Mouse (Mus musculus) monocyte, adult 59 days (primary cell): ENCODE data around the gene Olfr320. TPM values are rescaled to one million over a fixed set of nuclear protein-coding genes. Genes with fewer than 3 reads are reported as not detected.

Experiments
- total RNA-seq, 2 experiments: library from RNA; stranded (reverse); gene quantifications; one replicate each; pipeline ENCODE4 v1.2.4; 2023

The Olfr320 gene
- not detected for total RNA-seq

GRCm38 (mm10) chr11:58680799-58681198, at the start of gene Olfr320:
TSS of gene Olfr320 (plus strand) at chr11:58681099.

GRCm38 (mm10) chr11:58640272-58640867, 40.5 kb upstream of the Olfr320 start, which contains the start of gene Trim58:
TSS of gene Trim58 (plus strand) at chr11:58640465.

GRCm38 (mm10) chr11:58658596-58658995, 22.3 kb upstream of the Olfr320 start, which contains the start of gene Olfr322:
TSS of gene Olfr322 (plus strand) at chr11:58658782.

GRCm38 (mm10) chr11:58698862-58699261, 18.0 kb downstream of the Olfr320 start, which contains the start of gene Olfr319:
TSS of gene Olfr319 (plus strand) at chr11:58699162.

GRCm38 (mm10) chr11:58723914-58724313, 43.0 kb downstream of the Olfr320 start, which contains the start of gene Olfr318:
TSS of gene Olfr318 (minus strand) at chr11:58724014.

Other genes starting within 250 kb of the Olfr320 start
- not detected for gene Gm12253, start 248.5 kb upstream of the Olfr320 start, total RNA-seq
- gene Lypd9, start 228.2 kb upstream of the Olfr320 start, total RNA-seq, result not detected
- not detected for gene Olfr30, start 218.8 kb upstream of the Olfr320 start, total RNA-seq
- not detected for gene Olfr332, start 188.5 kb upstream of the Olfr320 start, total RNA-seq
- gene Olfr331, start 178.5 kb upstream of the Olfr320 start, total RNA-seq, result not detected
- gene Olfr330, start 146.3 kb upstream of the Olfr320 start, total RNA-seq, result not detected
- not detected for gene Olfr329-ps, start 134.7 kb upstream of the Olfr320 start, total RNA-seq
- under 1 TPM in 1 of 2 experiments, not detected in 1; 0.39 TPM for gene Olfr328, start 125.5 kb upstream of the Olfr320 start, total RNA-seq
- not detected for gene Olfr224, start 110.5 kb upstream of the Olfr320 start, total RNA-seq
- gene Olfr325, start 103.4 kb upstream of the Olfr320 start, total RNA-seq, result not detected
- gene Olfr324, start 86.0 kb upstream of the Olfr320 start, total RNA-seq, result not detected
- not detected for gene 2210407C18Rik, start 65.0 kb upstream of the Olfr320 start, total RNA-seq
- not detected for gene Olfr323, start 50.6 kb upstream of the Olfr320 start, total RNA-seq
- gene Trim58, start 40.6 kb upstream of the Olfr320 start, total RNA-seq, result not detected
- gene Olfr322, start 22.3 kb upstream of the Olfr320 start, total RNA-seq, result not detected
- not detected for gene Olfr319, start 18.1 kb downstream of the Olfr320 start, total RNA-seq
- not detected for gene Olfr318, start 42.9 kb downstream of the Olfr320 start, total RNA-seq
- not detected for gene Olfr317, start 58.1 kb downstream of the Olfr320 start, total RNA-seq
- gene Olfr316, start 71.6 kb downstream of the Olfr320 start, total RNA-seq, result not detected
- not detected for gene Olfr315, start 92.1 kb downstream of the Olfr320 start, total RNA-seq
- gene Olfr314, start 101.9 kb downstream of the Olfr320 start, total RNA-seq, result not detected
- not detected for gene Fam183b, start 120.9 kb downstream of the Olfr320 start, total RNA-seq
- gene Olfr313, start 133.9 kb downstream of the Olfr320 start, total RNA-seq, result not detected
- gene Olfr312, start 148.1 kb downstream of the Olfr320 start, total RNA-seq, result not detected
- not detected for gene Olfr311, start 158.2 kb downstream of the Olfr320 start, total RNA-seq
- gene Gm12258, start 166.1 kb downstream of the Olfr320 start, total RNA-seq, result 1 to 10 TPM; 2.1 to 3.3 TPM
- 1 to 10 TPM; 2.8 to 2.9 TPM for gene 2810021J22Rik, start 186.1 kb downstream of the Olfr320 start, total RNA-seq
- gene Zfp39, start 223.1 kb downstream of the Olfr320 start, total RNA-seq, result 1 to 10 TPM; 5.3 to 5.6 TPM
- gene Btnl10, start 236.8 kb downstream of the Olfr320 start, total RNA-seq, result not detected